Mouse (Mus musculus): ENCODE data around the gene Draxin.

GRCm38 (mm10) chr4:148171261-148171660 is 40.8 kb upstream of the Draxin start:
- TF ChIP-seq ZC3H11A (IDR thresholded peaks at IDR 0.05; ENCODE audit: low read depth, low read length), result no peak
- no peak for TF ChIP-seq MYC (IDR thresholded peaks at IDR 0.05; ENCODE audit: low read depth, low read length)
- no peak for TF ChIP-seq MAZ (IDR thresholded peaks at IDR 0.05; ENCODE audit: low read depth, low read length)
- TF ChIP-seq POLR2A (IDR thresholded peaks at IDR 0.05; ENCODE audit: control insufficient read depth in 1 of 2, insufficient read depth in 1 of 2, low read depth in 1 of 2, low read length in 2 of 2, poor library complexity in 1 of 2), result no peak
- no peak for TF ChIP-seq POLR2AphosphoS2 (IDR thresholded peaks at IDR 0.05; ENCODE audit: low read length)
